ENCODE assay signal across 8 mouse cellular contexts in the genomic region with DNA sequence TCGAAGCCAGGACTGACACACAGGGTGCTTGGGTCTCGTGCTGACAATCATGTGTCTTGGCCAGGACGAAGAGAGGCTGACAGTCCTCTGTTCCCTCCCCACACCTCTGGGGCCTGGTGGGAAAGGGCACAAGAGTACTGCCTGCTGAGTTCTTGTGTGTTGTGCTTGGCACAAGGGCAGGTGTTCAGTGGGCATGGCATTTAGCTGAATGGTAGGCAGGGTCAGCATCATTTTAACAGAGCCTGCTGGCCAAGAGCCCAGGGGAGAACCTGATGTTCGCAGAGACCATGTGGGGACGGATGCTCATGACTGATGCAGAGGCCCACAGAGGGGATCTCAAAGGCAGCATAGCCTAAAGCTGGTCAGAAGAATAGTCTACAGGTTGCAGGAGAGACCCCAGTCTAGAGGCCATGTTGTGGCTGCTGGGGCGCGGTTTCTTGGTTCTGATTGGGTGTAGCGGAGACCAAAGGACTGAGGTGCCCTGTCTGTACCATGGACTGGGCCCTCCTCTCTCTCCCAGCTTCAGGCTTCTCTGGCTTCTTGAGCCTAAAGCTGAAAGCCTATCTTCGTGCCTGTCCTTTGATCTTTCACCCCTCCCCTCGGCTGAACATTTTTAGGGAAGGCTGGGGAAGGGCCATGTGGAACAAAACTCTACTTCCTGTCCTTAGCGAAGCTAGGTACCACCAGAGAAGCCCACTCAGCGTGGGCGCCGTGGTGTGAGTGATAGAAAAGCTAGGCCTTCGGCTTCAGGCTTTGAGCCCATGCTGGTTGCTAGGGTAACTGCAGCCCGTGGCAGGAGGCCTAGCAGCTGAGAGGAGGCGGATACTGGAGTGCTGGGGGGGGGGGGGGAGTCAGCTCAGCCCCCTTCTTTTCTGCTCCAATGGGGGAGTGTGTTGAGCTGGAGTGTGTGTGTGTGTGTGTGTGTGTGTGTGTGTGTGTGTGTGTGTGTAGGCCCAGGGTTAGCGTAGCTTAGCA.
DNase-seq lines count a peak whose midpoint lies in the region; ATAC-seq and TF ChIP-seq lines count a peak whose summit lies in the region.

No protein-coding gene starts in this region.

- 67% methylated on average over 18 of the region's 18 CpGs for WGBS in kidney, adult 2 months
- 59% methylated on average over 18 of the region's 18 CpGs for WGBS in heart, postnatal 0 days
- WGBS in neural tube, embryonic 11.5 days = 51% methylated on average over 17 of the region's 18 CpGs

- no peak for TF ChIP-seq CTCF in kidney, adult 2 months (conservative IDR thresholded peaks at IDR 0.05; ENCODE audit: insufficient read depth, insufficient read length, low read depth, low read length)
- TF ChIP-seq CTCF in heart, postnatal 0 days (IDR thresholded peaks at IDR 0.05; ENCODE audit: low read depth) = no peak

- no peaks in the 10 kb centered on the region for H3K9me3 ChIP-seq in heart, postnatal 0 days (replicated peaks; ENCODE audit: control insufficient read depth, low read length)
- H3K9me3 ChIP-seq in neural tube, embryonic 11.5 days (ENCODE audit: control insufficient read depth, low read length) = no peaks in the 10 kb centered on the region

- H3K27me3 ChIP-seq in kidney, adult 2 months (replicated peaks; ENCODE audit: control insufficient read depth, insufficient read depth, low read length) = no peaks in the 10 kb centered on the region
- no peaks in the 10 kb centered on the region for H3K27me3 ChIP-seq in heart, postnatal 0 days (ENCODE audit: control insufficient read depth, insufficient read depth, low read length)
- H3K27me3 ChIP-seq in neural tube, embryonic 11.5 days (ENCODE audit: control insufficient read depth, insufficient read depth, low read length) = no peaks in the 10 kb centered on the region

- no peaks in the 10 kb centered on the region for H3K36me3 ChIP-seq in kidney, adult 2 months (ENCODE audit: control insufficient read depth, insufficient read depth, low read length)
- H3K36me3 ChIP-seq in heart, postnatal 0 days (replicated peaks; ENCODE audit: control insufficient read depth, insufficient read depth, low read length) = no peaks in the 10 kb centered on the region
- H3K36me3 ChIP-seq in neural tube, embryonic 11.5 days (ENCODE audit: control insufficient read depth, insufficient read depth, low read length) = no peaks in the 10 kb centered on the region

- TF ChIP-seq EP300 in heart, postnatal 0 days (IDR thresholded peaks at IDR 0.05; ENCODE audit: low read depth) = no peak

- TF ChIP-seq POLR2A in kidney, adult 2 months (IDR thresholded peaks at IDR 0.05; ENCODE audit: low read depth, low read length) = no peak

- H3K4me2 ChIP-seq in heart, postnatal 0 days (ENCODE audit: low read depth, low read length) = no peak overlapping the region
- H3K4me2 ChIP-seq in neural tube, embryonic 11.5 days (ENCODE audit: low read depth) = no peak overlapping the region

- ATAC-seq in heart, postnatal 0 days (ENCODE audit: insufficient read depth, low read depth) = 0 out of 2 replicates have a peak, but pooled peaks have one; percentile 12
- peak; percentile 71 for ATAC-seq in neural tube, embryonic 11.5 days (ENCODE audit: insufficient read depth, low FRiP score, low TSS enrichment)
- ATAC-seq in activated CD4-positive, CD25-positive, alpha-beta regulatory T cell, adult 4 months = no peak

- H3K27ac ChIP-seq in kidney, adult 2 months (ENCODE audit: insufficient read depth, low read depth, low read length) = no peak overlapping the region
- no peak overlapping the region for H3K27ac ChIP-seq in heart, postnatal 0 days (ENCODE audit: low read depth)
- no peak overlapping the region; the same call in 1 of the 2 replicates for H3K27ac ChIP-seq in neural tube, embryonic 11.5 days (ENCODE audit: low read depth, low read length)

- H3K4me1 ChIP-seq in kidney, adult 2 months (ENCODE audit: control insufficient read depth, insufficient read depth, low read length) = peaks cover 14% of the 10 kb centered on the region
- H3K4me1 ChIP-seq in heart, postnatal 0 days (ENCODE audit: control insufficient read depth, insufficient read depth) = peaks cover 34% of the 10 kb centered on the region
- peaks cover 9% of the 10 kb centered on the region; the same call in 1 of the 2 replicates for H3K4me1 ChIP-seq in neural tube, embryonic 11.5 days (ENCODE audit: control insufficient read depth, insufficient read depth, low read length)

- peak; percentile 55 for DNase-seq in kidney, adult 2 months
- no peak for DNase-seq in kidney, adult 18-20 months
- DNase-seq in embryo, embryonic 11 days = peak; percentile 81
- DNase-seq in heart, postnatal 0 days (ENCODE audit: low spot score) = no peak
- peak; percentile 81 to 88 for DNase-seq in layer of hippocampus, postnatal 36 days
- DNase-seq in neural tube, embryonic 11.5 days (ENCODE audit: low spot score) = peak; percentile 77
- DNase-seq in testis, postnatal 14 days (ENCODE audit: low spot score) = no peak

- no peak overlapping the region; the same call in 1 of the 2 replicates for H3K9ac ChIP-seq in heart, postnatal 0 days (replicated peaks; ENCODE audit: low read depth, low read length)
- H3K9ac ChIP-seq in neural tube, embryonic 11.5 days (ENCODE audit: low read length) = no peak overlapping the region

- no peak overlapping the region for H3K4me3 ChIP-seq in kidney, adult 2 months (ENCODE audit: insufficient read depth, low read depth, low read length)
- H3K4me3 ChIP-seq in heart, postnatal 0 days (ENCODE audit: low read depth, low read length) = no peak overlapping the region
- H3K4me3 ChIP-seq in neural tube, embryonic 11.5 days (ENCODE audit: low read depth, low read length) = no peak overlapping the region

Comparison
In these comparisons a context has a peak if more than half of its experiments do, and no peak if none do; other contexts are left out.
1. DNase-seq: peak in kidney, adult 2 months (single experiment), embryo, embryonic 11 days (single experiment), layer of hippocampus, postnatal 36 days (2 of 2) and neural tube, embryonic 11.5 days (single experiment); none in kidney, adult 18-20 months (single experiment), heart, postnatal 0 days (single experiment) and testis, postnatal 14 days (single experiment).